Mouse (Mus musculus): ENCODE data around the gene Rhot2. TPM values are rescaled to one million over a fixed set of nuclear protein-coding genes. Genes with fewer than 3 reads are reported as not detected.
A peak's percentile ranks its signal among the peaks of the same experiment; 100 is the strongest.

Rhot2 gene
- polyA plus RNA-seq, 1 experiment from 2014 or later: 13.5 TPM

DNA sequence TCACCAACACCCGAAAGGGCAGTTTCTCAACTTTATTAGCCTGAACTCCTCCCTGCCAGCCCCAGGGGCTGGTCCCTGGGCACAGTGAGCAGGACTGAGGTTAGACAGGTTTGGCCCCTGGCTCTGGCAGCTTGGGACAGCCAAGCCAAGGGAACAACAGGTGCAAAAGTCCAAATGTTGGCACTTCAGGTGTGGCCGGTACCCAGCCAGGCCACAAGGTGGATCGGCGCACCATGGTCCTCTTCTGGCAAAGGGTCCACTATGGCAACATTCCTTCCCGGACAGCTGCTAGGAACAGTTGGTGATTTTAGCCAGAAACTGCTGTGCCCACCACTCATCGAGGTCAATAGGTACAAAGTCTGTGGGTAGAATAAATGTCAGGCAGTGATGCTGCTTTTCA is 19.0 kb upstream of the Rhot2 start:
- peaks cover 64% of the 10 kb centered on the region for H3K4me1 ChIP-seq (replicated peaks)
- no peak overlapping the region for H3K4me3 ChIP-seq (replicated peaks)
- 91% methylated on average over 6 of the region's 6 CpGs for WGBS (ENCODE audit: insufficient replicate concordance)
- H3K9me3 ChIP-seq (replicated peaks): no peaks in the 10 kb centered on the region
- no peak overlapping the region for H3K27ac ChIP-seq
- H3K36me3 ChIP-seq: peaks cover 28% of the 10 kb centered on the region
- DNase-seq (no peak), ATAC-seq (ENCODE audit: low read depth) (no peak)
- H3K27me3 ChIP-seq: no peaks in the 10 kb centered on the region
- H3K4me2 ChIP-seq: no peak overlapping the region
- H3K9ac ChIP-seq: no peak overlapping the region

DNA sequence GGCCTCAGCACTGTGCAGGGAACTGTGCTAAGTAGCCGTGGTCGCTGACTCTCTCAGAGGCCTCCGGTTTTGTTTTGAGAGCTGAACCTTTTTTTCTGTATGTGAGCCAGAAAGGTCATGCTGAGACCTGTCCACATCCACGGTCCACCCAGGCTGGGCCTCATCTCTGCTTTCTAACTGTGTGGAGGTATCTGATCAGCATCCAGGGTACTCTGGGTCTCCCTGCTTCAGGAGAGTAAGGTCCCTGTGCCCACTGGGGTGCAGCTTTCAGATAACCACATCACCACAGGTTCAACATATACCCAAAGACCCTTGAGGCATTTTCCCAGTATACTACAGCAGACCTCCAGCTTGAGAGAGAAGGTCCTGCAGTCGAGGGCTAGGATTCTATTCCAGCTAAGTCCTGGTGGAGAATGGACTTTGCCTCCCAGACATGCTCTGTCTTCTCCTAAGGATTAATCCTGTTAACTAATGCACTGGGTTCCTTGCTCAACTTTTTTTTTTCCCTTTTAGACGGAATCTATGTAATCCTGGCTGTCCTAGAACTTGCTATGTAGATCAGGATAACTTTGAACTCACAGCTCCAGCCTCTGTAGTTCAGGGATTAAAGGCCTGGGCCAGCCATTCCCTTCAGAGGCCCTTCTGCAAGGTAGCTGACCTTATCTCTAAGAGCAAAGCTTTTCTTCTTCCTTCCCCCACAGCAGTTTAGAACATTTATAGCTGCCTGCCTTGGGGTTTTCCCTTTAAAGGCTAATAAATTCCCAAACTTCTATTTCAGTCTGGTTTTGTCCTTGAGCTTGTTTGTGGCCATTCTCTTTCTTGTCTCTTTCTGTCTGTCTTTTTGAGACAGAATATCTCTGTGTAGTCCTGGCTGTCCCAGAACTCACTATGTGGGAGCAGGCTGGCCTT is 17.3 kb upstream of the Rhot2 start:
- H3K4me2 ChIP-seq: peak overlapping the region; percentile 97
- peaks cover 47% of the 10 kb centered on the region for H3K4me1 ChIP-seq (replicated peaks)
- no peaks in the 10 kb centered on the region for H3K9me3 ChIP-seq (replicated peaks)
- DNase-seq: no peak
- peak; percentile 25 for ATAC-seq (ENCODE audit: low read depth)
- peak overlapping the region; percentile 80 for H3K4me3 ChIP-seq (replicated peaks)
- H3K9ac ChIP-seq: peak overlapping the region; percentile 90
- H3K27me3 ChIP-seq: no peaks in the 10 kb centered on the region
- H3K36me3 ChIP-seq: peaks cover 28% of the 10 kb centered on the region
- peak overlapping the region; percentile 70 for H3K27ac ChIP-seq
- 10% methylated on average over 6 of the region's 6 CpGs for WGBS (ENCODE audit: insufficient replicate concordance)

DNA sequence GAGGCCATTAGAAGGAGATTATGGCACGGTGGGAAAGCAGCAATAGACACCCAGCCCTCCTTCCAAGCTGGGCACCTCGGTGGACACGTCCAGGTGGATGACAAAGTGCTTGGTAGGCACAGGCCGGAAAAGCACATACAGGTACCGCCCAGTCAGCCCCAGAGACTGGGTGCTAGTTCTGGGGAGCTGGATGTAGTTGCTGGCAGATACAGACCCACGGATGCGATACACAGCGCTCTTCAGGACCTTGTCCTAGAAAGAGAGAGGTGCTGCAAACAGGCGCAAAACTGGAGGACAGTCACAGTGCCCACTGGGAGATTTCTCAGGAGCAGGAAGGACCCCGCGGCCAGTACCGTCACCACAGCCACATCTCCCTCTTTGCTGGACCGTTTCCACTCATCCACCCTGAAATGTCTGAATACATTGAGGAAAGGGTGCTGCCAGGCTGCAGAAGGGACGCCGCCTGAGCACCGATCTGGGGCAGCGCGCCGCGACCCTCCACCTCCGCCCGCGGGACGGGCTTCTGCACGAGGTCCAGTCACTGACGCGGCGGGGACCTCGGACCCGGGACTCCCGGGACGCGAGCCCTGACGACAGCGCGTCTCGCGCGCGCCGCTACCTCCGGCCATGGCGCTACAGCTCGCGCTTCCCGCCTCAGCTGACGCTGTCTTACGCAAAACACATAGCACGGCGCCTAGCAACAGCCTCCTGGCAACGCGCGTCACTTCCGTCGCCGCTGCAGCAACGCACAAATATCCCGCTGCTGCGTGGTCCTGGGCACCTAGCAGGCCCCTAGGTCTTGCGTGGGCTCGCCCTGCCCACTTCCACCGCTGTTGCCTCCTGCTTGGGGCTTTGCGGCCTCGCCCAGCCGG is 16.4 kb upstream of the Rhot2 start, which contains the start of gene Wdr90:
Gene Wdr90, minus strand, starts transcription at position 670 of the 872 bp plus-strand sequence.
- Histone ChIP-seq H3K4me2 (peak within 1 kb of the TSS; percentile 97), H3K27me3 (no peaks in the 10 kb centered on the region), H3K9me3 (replicated peaks) (no peaks in the 10 kb centered on the region), H3K4me3 (replicated peaks) (peak within 1 kb of the TSS; percentile 80), H3K27ac (peak within 1 kb of the TSS; percentile 75), H3K36me3 (peaks cover 28% of the 10 kb centered on the region), H3K4me1 (replicated peaks) (peaks cover 38% of the 10 kb centered on the region), H3K9ac (peak within 1 kb of the TSS; percentile 90)
- WGBS (ENCODE audit: insufficient replicate concordance): 5% methylated on average over 65 of the region's 65 CpGs
- peak; percentile 90 for ATAC-seq (ENCODE audit: low read depth)
- DNase-seq: peak; percentile 82

DNA sequence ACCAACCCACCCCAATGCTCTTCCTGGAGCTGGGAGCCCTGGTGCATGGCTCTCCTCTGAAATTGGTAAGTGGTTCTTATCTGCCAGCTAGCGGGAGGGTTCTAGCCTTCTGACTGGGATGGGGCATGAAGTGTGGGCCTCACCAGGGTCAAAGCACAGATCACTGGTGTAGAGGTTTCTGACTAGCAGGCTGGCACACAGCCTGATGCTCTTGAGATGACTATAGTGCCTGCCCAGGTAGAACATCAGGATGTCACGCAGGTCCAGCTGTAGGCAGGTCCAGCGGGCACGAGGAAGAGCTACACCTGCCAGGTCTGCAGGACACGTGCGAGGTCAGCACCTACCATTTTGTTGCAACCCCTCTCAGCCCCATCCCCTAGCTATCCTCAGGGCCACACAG is 15.6 kb upstream of the Rhot2 start:
- H3K4me1 ChIP-seq (replicated peaks): peaks cover 34% of the 10 kb centered on the region
- H3K36me3 ChIP-seq: peaks cover 33% of the 10 kb centered on the region
- peak overlapping the region; percentile 97 for H3K4me2 ChIP-seq
- H3K9ac ChIP-seq: peak overlapping the region; percentile 90
- no peaks in the 10 kb centered on the region for H3K9me3 ChIP-seq (replicated peaks)
- DNase-seq (no peak), ATAC-seq (ENCODE audit: low read depth) (no peak)
- WGBS (ENCODE audit: insufficient replicate concordance): 83% methylated on average over 6 of the region's 6 CpGs
- no peaks in the 10 kb centered on the region for H3K27me3 ChIP-seq
- H3K27ac ChIP-seq: peak overlapping the region; percentile 75
- peak overlapping the region; percentile 80 for H3K4me3 ChIP-seq (replicated peaks)

DNA sequence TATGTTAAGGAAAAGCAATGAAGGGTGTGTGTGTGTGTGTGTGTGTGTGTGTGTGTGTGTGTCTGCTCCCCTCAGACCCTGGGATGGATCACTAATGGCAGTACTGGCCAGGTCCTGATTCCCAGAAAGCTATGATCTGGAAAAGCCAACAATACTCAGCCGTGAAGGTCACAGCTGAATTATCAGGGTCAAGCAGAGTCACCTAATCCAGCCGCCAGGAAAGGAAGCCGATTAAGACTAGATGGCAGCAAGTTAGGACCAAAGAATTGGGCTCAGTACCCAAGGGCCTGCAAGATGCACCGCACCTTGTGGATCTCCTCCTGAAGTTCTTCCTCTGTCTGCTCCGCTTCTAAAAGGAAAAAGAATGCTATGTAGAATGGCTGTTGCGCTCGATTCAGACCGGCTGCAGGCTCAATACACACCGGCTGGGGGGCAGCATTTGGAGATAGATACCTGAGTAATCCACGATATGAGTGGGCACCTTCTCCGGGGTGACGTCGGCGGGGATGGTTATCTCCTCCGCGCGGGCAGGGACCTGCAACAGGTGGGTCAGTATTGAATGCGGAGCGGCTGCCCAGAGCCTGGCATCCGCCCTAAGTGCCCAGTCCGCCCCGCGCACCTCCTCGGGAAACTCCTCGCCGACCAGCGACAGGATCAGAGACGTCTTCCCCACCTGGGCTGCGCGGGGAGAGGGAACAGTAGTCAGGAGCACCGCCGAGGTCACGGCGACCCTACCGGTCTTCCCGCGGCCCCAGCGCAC is 835 bp downstream of the Rhot2 start:
- Histone ChIP-seq H3K4me1 (replicated peaks) (peaks cover 46% of the 10 kb centered on the region), H3K9me3 (replicated peaks) (no peaks in the 10 kb centered on the region), H3K4me2 (peak overlapping the region; percentile 87), H3K9ac (peak overlapping the region; percentile 81), H3K27me3 (no peaks in the 10 kb centered on the region), H3K36me3 (peaks cover 85% of the 10 kb centered on the region), H3K4me3 (replicated peaks) (peak overlapping the region; percentile 74), H3K27ac (peak overlapping the region; percentile 86)
- ATAC-seq (ENCODE audit: low read depth) (peak; percentile 39), DNase-seq (no peak)
- WGBS (ENCODE audit: insufficient replicate concordance): 1% methylated on average over 38 of the region's 38 CpGs

DNA sequence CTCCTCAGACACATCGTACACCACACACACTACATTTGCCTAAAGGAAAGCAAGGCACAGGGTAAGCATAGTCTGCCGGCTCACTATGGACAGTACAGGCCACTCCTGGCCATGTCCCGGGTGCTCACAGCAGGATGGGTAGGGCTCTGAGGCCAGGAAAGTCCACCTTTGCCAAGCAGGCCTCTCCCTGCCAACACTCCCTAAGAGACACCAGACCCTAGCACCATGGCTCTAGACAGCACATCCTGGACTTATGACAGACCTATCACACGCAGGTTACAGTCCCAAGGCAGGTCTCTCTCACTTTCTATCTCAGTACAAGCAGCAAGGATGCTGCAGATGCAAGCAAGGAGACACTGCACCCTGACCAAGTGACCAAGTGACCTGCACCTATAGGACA is 1.5 kb downstream of the Rhot2 start:
- ATAC-seq (ENCODE audit: low read depth): no peak
- 84% methylated on average over 4 of the region's 4 CpGs for WGBS (ENCODE audit: insufficient replicate concordance)

DNA sequence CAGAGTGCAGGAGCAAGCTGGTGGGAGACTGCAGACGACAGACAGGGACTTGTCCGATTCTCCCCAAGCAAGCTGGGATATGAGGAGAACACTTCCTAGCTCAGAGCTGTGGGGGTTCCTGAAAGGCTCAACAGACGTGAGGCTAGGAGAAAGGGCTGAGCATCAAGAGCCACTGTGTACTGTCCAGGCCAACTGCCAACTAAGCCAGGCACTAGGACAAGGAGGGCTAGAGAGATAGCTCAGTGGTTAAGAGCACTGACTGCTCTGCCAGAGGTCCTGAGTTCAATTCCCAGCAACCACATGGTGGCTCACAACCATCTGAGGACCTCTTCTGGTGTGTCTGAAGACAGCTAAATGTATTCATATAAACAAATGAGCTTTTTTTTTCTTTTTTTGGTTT is 2.1 kb downstream of the Rhot2 start:
- Histone ChIP-seq H3K27ac (no peak overlapping the region; the same call in none of the 2 replicates), H3K4me2 (peak overlapping the region; percentile 87), H3K9ac (peak overlapping the region; percentile 33; the same call in 1 of the 2 replicates), H3K4me1 (replicated peaks) (peaks cover 57% of the 10 kb centered on the region), H3K27me3 (no peaks in the 10 kb centered on the region), H3K9me3 (replicated peaks) (no peaks in the 10 kb centered on the region), H3K4me3 (replicated peaks) (no peak overlapping the region), H3K36me3 (peaks cover 85% of the 10 kb centered on the region)
- ATAC-seq (ENCODE audit: low read depth) (no peak), DNase-seq (no peak)
- WGBS (ENCODE audit: insufficient replicate concordance): 79% methylated on average over 3 of the region's 3 CpGs

More for the DNA sequence above, 1.5 kb downstream of the Rhot2 start:
- Histone ChIP-seq H3K9ac (peak overlapping the region; percentile 81), H3K4me2 (peak overlapping the region; percentile 87), H3K27ac (peak overlapping the region; percentile 86), H3K27me3 (no peaks in the 10 kb centered on the region), H3K9me3 (replicated peaks) (no peaks in the 10 kb centered on the region), H3K4me1 (replicated peaks) (peaks cover 51% of the 10 kb centered on the region), H3K36me3 (peaks cover 84% of the 10 kb centered on the region), H3K4me3 (replicated peaks) (peak overlapping the region; percentile 74)
- DNase-seq: no peak

DNA sequence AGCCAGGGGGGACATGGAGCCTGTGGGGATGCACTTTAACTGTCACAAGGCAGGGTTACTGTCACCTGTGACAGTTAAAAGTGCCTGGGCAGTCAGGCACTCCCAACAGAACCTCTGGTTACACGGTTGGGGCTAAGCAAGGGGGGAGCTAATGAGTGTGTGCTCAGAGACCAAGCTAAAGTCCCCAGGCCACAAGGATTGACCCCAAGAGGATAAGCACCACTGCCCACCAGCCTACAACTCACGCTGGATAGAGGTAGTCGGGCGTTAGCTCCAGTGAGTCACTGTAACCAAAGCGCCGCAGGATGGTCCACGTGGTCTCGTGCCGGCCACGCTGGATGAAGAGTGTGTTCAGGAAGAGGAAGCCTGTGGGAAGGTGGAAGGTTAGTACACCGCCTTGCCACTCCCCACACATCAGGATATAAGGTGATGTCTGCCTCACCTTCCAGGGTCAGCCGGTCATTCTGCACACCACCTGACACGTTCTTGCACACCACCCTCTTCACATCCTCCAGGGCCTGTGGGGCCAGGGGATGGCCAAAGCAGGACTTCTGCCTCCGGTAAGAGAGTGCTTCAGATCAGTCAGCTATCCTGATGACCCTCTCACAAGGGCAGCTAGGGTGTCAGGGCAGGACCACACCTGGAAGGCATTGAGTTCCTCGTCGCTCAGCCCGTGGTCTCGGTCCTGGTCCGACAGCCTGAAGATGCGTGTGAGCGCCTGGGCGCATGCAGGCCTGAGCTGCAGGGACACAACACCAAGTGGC is 3.4 kb downstream of the Rhot2 start, which contains the start of gene Gm20683:
Gene Gm20683, minus strand, starts transcription at position 647 of the 764 bp plus-strand sequence.
- Histone ChIP-seq H3K9ac (peak within 1 kb of the TSS; percentile 33; the same call in 1 of the 2 replicates), H3K27ac (no peak within 1 kb of the TSS; the same call in none of the 2 replicates), H3K9me3 (replicated peaks) (no peaks in the 10 kb centered on the region), H3K4me1 (replicated peaks) (peaks cover 69% of the 10 kb centered on the region), H3K36me3 (peaks cover 76% of the 10 kb centered on the region), H3K27me3 (no peaks in the 10 kb centered on the region), H3K4me2 (peak within 1 kb of the TSS; percentile 87; the same call in 1 of the 2 replicates), H3K4me3 (replicated peaks) (no peak within 1 kb of the TSS)
- DNase-seq: no peak
- 92% methylated on average over 20 of the region's 22 CpGs for WGBS (ENCODE audit: insufficient replicate concordance)
- ATAC-seq (ENCODE audit: low read depth): no peak

DNA sequence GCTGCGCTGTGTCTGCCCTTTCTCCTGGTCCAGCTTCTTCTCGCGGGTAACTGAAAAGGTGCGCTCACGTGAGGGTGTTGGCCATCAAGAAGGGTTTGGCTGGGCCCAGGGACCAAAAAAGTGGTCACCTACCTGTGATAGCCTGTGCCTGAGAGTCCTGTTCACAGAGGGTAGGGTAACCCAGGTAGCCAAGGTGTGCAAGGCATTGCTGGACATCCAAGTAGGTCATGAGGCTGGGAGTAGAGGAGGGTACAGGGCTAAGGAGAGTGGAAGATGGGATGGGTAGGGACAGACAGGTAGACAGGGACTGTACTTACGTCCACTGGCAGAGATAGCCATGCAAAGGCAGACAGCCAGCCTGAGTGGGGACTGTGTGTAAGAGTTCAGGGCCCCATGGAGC is 4.1 kb downstream of the Rhot2 start:
- Histone ChIP-seq H3K4me1 (replicated peaks) (peaks cover 77% of the 10 kb centered on the region), H3K4me2 (no peak overlapping the region), H3K9me3 (replicated peaks) (no peaks in the 10 kb centered on the region), H3K9ac (0 out of 2 replicates have a peak overlapping the region, but pooled peaks have one; percentile 5), H3K36me3 (peaks cover 72% of the 10 kb centered on the region), H3K27ac (no peak overlapping the region), H3K4me3 (replicated peaks) (no peak overlapping the region), H3K27me3 (no peaks in the 10 kb centered on the region)
- WGBS (ENCODE audit: insufficient replicate concordance): 90% methylated on average over 6 of the region's 6 CpGs
- DNase-seq: no peak
- no peak for ATAC-seq (ENCODE audit: low read depth)

All from liver, embryonic 13.5 days (tissue).